Mouse (Mus musculus) cerebellum, adult (tissue): ENCODE measurements around the gene Spag5.
"Not testable (repeated sequence)": the region's sequence is repeated elsewhere in the genome, so short reads cannot be mapped to it uniquely, and the experiment has no call there.

ENCODE experiments used
- ATAC-seq: cut with Nextera tagmentation; 2 replicates; pipeline ENCODE4 v1.9.2; 2017; ENCODE audit warnings: mild to moderate bottlenecking, moderate library complexity, mixed read lengths; ENCODE audit not compliant: insufficient number of reproducible peaks, low FRiP score, low TSS enrichment

The Spag5 gene

DNA sequence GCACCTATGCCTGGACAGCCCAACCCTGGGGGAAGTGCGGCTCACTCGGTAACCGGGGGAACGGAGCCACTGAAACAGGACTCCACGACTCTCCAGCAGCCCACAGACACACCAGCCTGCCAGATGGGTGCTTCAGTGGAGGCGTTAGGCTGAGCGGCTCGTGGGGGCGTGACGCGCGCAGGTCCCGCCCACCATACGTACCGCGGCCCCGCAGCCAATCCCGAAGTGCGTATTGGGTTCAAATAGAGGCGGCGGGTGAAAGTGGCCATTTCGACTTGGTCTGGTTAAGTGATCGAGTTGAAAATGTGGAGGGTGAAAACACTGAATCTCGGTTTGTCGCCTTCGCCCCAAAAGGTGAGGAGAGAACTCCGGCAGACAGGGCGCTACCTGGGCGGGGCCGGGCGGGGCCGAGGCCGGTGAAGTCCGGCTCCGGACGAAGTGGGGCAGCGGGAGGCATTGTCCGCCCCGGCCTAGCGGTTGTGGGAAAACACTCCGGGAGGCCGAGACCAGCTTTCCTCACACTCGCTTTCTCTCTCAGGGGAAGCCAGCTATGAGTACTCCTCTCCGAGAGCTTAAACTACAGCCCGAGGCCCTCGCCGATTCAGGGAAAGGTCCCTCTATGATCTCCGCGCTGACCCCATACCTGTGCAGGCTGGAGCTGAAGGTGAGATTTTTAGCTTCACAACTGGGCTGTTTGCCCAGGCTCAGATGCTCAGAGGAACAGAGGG is at the start of gene Spag5:
Spag5 (plus strand) TSS at position 173 of the 728 bp plus-strand sequence.
- ATAC-seq: peak; percentile 91

DNA sequence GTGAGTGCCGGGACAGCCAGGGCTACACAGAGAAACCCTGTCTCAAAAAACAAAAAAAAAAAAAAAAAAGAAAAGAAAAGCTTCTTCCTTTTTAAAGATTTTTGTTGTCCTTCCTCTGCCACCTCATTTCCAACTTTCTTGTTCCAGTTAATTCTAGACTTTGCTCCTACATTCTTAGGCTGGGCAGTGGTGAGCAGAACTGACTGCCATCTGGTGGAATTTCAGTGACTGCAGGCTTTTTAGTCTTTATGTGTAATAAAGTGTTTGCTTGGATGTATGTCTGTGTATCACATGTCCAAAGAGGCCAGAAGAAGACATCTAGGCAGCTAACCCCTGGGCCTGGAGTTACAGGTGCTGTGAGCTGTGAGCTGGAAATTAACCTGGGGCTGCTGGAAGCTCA is 44.7 kb upstream of the Spag5 start:
- ATAC-seq: no peak

DNA sequence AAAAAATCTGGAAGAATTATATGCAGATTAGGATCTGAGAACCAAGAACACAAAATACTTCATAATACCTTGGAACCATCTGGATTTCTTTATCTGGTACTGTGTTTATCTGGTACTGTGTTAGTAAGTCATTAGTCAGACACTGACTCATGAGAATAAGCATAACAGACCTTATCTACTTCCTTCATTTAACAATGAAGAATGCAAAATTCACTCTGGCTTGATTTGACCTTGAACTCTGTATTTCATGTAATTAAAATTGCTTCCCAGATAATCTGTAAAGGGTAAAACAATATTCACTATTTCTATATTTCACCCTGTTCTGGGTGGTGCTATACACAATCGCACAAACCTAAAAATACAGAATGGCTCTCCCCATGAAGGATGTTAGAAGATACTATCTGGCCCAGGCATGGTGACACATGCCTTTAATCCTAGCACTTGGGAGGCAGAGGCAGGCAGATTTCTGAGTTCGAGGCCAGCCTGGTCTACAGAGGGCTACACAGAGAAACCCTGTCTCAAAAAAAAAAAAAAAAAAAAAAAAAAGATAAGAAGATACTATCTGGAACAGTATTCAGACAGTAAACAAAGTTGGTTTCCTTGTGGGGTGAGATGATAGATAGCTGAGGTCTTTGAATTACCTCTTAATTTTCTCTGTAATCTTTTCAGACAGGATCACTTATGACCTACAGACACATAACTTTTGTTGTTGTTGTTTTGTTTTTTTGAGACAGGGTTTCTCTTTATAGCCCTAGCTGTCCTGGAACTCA is 40.7 kb upstream of the Spag5 start:
- no peak for ATAC-seq

DNA sequence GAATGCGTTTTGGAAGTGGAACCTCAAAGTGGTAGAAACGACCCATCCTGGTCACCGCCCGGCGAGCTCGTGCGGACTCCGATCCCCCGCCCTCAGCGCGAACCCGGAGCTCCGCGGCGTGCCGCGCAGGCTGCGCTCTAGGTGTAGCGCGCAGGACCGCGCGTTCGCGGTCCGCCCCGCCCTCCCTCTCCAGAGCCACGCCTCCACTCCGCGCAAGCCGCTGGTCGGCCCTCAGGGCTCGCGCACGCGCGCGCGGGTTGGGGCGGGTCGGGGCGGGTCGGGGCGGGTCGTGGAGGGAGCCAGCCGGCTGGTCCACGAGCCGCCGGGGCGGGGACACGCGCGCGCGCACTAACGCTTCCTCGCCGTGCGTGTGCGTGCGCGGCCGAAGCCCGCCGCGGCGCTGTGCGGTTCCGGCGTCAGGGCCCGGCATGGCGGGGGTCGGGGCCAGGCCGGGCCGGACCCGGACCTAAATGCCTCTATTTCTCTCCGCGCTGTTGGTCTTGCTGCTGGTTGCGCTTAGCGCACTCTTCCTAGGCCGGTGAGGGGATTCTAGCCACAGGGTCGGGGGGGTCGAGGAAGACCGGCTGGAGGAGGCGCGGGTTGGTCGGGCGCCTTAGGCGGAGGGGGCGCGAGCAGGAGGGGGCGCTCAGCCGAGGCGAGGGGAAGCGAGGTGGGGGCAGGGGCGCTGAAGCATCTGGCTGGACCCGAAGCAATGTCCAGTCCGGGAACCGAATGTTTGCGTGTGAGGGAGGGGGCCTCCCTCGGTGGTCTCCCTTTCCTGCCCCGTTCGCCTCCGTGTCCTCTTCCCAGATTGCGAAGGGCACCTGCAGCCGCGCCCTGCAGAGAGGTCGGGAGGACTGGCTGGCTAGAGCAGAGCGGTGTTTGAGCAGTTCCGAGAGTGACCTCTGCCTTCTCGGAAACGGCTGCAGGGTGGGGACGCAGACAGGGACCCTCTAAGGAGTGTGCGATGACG is 39.7 kb upstream of the Spag5 start, which contains the start of gene 2610507B11Rik:
2610507B11Rik (plus strand) TSS at position 373 of the 973 bp plus-strand sequence.
- ATAC-seq: peak; percentile 93

DNA sequence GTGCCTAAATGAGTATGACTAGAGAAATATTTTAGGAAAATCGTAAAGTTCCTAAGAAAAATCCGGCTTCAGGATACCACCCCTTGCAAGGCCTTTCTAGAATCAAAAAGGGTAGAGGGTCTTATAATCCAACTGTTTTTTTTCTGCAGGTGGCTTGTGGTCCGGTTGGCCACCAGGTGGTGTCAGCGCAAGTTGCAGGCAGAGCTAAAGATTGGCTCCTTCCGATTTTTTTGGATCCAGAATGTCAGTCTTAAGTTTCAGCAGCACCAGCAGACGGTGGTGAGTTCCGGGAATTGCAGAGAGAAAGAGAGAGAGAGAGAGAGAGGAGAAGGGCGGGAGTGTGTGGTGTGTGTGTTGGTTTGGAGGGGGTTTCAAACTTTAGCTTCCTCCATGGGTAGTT is 38.8 kb upstream of the Spag5 start:
- ATAC-seq: no peak

DNA sequence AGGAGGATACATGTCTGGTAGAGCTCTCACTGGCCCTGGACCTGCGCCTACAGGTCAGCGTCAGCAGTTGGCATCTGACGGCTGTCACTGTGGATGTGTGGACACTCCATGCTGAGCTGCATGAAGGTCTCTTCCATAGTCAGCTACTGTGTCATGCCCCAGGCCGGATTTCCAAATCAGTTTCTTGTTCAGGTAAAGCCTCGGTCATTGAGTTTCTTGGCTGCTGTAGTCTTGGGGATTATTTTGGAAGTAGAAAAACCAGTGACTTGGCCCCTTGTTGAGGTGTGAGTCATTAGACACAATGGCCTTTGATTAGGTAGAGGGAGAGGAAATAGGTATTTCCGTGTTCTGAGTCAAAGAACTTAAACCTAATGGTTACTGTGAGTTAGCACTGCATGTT is 35.8 kb upstream of the Spag5 start:
- no peak for ATAC-seq

DNA sequence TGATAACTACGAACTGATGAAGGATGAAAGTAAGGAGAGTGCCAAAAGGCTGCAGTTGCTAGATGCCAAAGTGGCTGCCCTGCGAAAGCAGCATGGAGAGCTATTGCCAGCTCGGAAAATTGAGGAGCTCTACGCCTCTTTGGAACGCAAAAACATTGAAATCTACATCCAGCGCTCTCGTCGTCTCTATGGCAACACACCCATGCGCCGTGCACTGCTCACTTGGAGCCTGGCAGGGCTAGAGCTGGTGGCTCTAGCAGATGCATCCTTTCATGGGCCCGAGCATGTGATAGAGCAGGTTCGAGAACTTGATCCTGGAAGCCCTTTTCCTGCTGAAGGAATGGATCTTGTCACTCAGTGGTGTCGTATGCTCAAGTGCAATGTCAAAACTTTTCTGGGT is 29.3 kb upstream of the Spag5 start:
- ATAC-seq: no peak

DNA sequence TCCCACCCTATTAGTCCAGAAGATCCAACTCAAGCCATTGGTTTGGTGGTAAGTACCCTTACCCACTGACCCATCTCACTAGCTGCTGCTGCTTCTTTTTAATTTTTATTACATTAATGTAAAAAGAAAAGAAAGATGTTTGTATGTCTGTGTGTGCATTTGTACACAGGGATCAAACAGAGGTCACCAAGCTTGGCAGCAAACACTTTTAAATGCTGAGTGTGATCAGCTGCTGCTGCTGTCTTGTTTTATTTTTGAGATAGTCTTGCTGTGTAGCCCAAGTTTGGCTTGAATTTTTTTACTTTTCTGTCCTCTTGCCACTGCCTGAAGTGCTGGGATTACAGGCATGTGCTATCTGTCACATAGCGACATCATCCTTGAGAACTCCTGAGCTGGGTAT is 25.7 kb upstream of the Spag5 start:
- no peak for ATAC-seq

DNA sequence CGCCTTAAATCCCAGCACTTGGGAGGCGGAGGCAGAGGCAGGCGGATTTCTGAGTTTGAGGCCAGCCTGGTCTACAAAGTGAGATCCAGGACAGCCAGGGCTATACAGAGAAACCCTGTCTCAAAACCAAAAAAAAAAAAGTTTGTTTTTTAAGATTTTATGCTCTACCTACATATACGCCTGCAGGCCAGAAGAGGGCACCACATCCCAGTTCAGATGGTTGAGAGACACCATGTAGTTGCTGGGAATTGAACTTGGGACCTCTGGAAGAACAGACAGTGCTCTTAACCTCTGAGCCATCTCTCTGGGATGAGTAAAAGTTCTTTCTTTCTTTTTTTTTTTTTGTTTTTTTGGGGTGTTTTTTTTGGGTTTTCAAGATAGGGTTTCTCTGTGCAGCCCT is 25.2 kb upstream of the Spag5 start:
- ATAC-seq: not testable (repeated sequence)

DNA sequence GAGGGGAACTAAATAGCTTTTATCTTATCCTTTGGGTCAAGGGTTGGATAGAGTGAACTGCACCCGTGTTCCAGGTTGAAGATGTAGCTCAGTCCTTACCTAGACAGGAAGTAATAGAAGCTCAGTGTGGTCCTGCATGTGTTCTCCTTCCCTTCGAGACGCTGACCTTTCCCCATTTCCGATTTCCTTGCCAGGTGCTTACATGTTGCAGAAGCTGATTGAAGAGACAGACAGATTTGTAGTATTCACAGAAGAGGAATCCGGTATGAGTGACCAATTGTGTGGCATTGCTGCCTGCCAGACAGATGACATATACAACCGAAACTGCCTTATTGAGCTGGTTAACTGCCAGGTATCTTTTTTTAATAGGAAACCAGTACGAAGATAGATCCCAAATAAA is 22.5 kb upstream of the Spag5 start:
- no peak for ATAC-seq

DNA sequence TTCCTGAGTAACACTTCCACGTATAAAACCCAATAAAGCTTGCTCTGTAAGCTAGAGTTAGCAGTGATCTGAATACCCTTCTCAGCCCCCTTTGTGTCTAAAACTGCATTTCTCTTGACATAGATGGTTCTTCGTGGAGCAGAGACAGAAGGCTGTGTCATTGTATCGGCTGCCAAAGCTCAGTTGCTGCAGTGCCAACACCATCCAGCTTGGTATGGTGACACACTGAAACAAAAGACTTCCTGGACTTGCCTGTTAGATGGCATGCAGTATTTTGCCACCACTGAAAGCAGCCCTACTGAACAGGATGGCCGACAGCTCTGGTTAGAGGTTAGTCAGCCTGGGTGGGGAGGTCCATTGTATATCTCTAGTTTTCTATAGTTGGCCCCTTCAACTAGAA is 21.7 kb upstream of the Spag5 start:
- ATAC-seq: no peak

DNA sequence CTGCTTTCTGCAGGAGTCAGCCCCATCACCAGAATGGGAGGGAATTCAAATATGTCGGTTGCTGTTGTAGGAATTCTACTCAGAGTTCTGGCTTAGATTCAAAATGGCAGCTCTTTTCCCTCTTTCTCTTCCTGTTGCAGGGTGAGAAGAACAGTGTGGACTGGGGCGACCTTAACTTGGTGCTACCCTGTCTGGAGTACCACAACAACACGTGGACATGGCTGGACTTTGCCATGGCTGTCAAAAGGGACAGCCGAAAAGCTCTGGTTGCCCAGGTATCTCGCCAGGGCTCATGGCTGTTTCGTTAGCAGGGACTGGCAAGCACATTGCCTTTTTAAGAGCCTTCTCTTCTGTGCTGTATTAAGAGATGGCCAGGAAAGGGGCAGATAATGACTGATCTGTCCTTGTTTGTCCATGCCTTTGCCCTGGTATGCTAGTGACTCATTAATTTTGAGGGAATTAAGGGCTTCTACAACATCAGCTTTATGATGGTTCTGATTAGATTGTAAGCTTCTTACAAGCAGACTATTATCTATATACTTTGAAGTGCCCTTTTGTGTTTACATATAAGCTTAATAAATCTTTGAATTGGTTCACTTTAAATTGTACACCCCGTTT is 12.1 kb upstream of the Spag5 start:
- no peak for ATAC-seq

DNA sequence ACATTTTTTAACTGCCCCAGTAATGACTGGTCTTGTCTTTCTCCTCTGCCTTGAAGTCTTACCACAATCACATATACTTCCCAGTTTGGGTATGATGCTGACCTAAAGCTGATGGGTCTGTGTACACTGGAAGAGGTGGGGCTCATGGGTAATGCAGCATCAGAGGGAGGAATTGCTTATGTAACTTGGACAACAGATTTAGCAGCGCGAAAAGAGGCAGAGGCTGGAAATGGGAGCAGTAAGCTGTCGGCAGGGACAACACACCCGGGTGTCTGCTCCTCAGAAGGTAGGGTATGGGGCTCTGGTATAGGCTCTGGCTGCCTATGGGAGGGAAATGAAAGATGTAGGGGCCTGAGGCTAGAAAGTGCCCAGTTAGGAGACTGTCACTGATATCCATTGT is 10.7 kb upstream of the Spag5 start, which contains the start of gene BC030499:
BC030499 (plus strand) TSS at position 188 of the 400 bp plus-strand sequence.
- ATAC-seq: no peak

DNA sequence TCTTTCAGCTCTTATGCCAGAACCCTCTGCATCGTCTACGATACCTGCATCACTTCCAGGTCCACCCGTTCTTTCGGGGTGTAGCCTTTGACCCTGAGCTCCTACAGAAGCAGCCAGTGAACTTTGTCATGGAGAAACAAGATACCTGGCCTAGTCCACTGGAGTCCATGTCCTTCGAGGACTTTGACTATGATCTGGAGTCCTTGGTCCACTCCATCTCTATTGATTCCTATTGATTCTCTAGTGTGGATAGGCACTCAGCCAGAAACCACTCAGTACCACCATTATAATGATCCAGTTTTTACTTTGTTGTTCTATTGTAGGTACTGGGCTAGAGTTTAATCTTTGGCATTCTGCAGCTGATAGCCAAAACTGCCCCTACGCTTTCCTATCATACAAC is 6.7 kb upstream of the Spag5 start:
- ATAC-seq: no peak

DNA sequence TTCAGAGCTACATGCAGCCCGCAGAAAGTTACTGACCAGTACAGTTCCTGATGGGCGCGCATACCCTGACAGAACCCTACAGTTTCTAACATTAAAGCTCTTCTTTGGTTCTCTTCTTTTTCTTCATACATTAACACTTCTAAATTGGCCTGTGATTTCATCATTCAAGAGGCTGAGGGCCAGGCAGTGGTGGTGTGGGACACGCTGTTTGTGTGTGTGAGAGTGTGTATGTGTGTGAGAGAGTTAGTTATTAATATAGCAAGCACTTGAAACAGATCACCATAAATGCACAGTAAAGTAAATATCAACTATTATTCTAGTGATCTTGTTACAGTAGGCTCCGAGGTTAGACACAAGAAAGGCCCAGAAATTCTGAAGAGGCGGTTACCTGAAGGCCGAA is 412 bp upstream of the Spag5 start:
- no peak for ATAC-seq

DNA sequence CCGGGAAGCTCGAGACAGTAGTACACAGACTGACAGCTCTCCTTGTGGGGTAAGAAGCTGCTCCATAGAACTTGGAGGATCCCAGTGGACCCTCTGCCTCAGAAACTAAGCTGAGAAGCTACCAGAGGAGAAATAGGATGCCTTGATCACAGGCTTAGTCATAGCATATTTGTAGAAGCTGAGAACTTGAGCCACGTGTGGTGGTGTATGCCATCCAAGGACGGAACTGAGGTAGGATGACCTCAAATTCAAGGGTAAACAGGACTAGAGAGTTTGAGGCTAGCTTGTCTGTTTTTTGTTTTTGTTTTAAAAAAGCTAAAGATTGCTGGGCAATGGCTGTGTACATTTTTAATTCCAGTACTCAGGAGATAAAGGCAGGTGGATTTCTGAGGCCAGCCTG is 3.9 kb downstream of the Spag5 start:
- ATAC-seq: no peak

DNA sequence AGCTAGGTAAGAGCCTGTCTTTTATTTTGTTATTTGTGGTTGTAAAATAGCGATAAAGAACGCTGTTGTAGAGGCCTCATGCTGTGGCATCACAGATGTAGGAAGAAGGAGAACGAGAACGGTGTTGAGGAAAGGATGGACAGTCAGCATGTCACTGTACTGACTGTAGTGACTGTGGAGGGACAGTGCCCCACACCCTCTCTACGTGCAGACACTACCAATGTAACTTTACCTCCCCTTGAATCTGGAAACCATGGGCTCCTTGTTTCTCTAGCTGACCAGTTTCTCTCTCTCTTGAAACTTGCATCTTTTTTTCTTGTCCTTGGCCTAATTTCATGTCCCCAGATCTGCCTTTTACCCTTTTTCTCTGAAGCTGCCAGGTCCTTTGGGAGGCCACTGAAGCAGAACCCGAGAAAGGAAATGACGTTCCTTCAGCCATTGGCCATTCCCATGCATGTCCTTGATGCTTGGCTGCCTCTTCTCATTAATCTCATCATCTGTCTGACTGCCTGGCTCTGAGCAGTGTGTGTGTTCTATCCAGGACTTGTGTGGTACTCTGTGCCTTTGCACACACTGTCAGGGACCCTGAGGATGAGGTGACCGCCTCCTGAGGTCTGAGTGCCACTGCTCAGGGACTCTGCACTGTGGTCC is 9.7 kb downstream of the Spag5 start:
- ATAC-seq: no peak

DNA sequence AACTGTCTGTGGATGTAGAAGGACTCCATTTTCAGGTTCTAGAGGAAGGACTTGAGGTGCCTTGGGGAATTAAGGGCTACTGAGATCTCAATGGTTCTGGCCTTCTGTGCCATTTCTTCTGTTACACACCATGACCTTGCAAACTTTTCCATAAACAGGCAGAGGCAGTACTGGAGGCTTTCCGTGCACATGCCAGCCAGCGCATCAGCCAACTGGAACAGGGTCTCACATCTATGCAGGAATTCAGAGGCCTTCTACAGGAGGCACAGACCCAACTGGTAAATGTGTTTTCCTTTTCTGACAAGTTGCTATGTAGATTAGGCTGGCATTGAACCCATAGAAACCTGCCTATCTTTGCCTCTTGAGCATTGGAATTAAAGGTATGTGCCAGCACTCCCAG is 12.3 kb downstream of the Spag5 start:
- ATAC-seq: no peak

DNA sequence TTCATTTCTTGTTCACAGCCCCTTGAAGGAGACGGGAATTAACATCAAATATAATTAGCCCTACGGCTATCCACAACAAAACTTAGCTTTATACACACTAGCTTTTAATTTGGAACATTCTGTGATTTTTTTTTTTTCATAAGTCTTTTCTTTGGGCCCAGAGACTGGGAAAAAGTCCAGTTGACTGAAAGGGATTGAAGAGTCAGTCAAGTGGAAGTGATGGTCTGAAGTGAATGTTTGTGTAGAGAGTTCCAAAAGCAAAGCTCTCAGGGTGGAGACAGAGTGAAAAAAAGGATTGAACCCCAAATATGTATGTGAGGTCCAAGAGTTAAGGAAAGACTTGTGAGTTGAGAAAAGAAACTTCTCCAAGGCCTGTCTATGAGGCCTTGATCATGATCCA is 17.1 kb downstream of the Spag5 start:
- no peak for ATAC-seq
